Mouse (Mus musculus): ENCODE data around the gene Fam166a. TPM values are rescaled to one million over a fixed set of nuclear protein-coding genes. Genes with fewer than 3 reads are reported as not detected.
A peak's percentile ranks its signal among the peaks of the same experiment; 100 is the strongest.

Fam166a gene
- total RNA-seq (2021): not detected

DNA sequence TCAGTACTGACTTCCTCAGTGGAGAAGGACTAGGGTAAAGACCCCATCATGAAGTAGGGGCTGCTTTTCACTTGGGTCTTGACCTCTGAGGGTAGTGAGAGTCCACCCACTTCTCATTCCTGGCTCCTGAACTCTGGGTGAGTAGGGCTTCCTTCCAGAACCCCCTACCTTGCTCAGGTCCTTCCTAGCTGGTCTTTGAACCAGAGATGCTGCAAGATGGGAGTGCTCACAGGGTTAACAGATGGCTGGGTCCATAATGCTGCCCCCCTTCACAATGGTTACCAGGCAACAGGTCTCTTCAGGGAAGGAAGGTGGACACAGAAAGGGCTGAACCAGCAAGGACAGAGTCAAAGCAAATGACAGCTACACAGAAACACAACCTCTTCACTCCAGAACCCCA lies at the start of gene Fam166a:
Fam166a (plus strand) TSS at position 301 of the 400 bp plus-strand sequence.
- intact Hi-C loops (cut with DNase I): no loop called here
- no peak for DNase-seq (ENCODE audit: extremely low spot score in 1 of 2, low spot score in 2 of 2)

DNA sequence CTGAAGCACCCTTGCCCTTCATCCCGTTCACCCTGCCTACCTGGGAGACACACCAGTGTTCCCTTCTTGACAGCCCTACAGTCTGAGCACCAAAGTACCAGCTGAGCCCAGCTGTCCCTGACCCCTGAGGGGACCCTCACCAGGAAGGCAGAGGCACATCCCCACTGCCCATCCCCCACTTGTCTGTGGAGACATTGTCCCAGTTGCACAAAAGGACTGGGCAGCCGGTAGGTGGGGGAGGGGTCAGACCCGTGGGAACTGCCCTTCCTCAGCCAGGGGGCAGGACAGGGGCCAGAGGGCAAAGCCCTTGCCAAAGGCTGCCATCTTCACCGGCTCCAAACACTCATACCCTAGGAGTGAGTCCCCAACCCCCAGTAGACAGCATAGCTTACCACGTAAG lies 48.8 kb upstream of the Fam166a start:
- DNase-seq (ENCODE audit: extremely low spot score in 1 of 2, low spot score in 2 of 2): peak in 1 of 2 experiments; percentile 66

DNA sequence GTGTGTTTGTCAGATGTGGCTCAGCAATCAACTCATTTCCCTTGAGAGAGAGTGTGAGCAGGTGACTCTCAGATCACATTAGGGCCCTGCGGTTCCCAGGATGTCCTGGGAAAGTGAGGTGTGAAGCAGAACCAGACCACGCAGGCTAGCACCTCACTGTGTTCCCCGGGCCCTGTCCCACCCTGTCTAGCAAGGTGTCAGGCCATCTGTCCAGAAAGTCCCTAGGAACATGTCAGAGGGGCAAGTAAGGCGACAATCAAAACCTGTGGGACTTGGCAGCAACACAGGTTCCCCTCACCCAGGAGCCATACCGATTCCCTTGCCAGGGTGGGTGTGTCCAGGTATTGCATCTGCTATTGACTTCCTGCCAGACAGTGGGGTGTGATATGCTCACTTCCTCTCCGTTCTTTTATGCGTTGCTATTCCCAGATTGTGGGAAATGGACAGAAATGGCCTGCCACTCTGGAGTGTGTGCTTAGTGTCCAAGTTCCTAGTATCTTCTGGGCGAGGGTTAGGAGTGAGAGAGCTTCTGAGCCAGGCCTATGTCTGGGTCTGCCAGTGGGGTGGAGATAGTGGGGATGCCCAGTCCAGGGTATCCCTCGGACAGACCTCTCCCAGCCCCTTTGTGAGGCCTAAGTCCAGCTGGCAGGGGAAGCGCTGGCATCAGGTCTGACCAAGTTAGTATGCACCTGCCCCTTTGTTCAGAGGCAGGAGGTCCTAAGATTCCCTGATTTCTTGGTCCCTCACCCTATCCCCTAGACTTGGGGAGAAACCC lies 48.0 kb upstream of the Fam166a start:
- no peak for DNase-seq (ENCODE audit: extremely low spot score in 1 of 2, low spot score in 2 of 2)
- intact Hi-C loops (cut with DNase I): no loop called here

More for the DNA sequence above, 48.8 kb upstream of the Fam166a start:
- intact Hi-C loops (cut with DNase I): no loop called here

DNA sequence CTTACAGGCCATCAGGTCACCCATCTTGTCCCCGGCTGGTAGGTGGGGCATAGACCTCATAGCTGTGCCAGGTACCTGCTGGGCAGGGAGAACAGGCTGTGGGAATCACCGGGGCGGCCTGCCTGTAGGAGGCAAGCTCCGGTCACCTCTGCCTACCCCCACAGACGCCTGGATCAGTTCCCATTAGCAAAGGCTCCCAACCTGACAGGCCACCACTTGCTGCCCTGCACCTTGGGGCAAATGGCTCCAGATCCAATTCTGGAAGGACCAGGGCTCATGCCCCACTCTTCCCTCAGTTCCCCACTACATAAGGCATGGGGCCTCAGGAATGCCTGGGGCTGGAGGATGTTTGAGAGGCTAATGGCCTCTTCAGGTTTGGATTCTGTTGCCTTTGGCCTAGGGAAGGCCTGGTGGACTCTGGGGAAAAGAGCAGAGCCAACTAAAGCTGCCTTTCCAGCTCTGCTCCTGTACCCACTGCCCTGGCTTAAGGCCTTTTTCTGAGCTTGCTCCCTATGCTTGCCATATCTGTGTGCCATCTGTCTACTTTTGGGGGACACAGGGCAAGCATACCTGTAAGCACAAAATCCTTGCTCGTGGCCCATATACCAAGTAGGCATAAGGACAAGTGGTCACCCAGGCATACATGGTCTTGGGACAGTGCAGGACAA lies 47.3 kb upstream of the Fam166a start:
- no peak for DNase-seq (ENCODE audit: extremely low spot score in 1 of 2, low spot score in 2 of 2)
- intact Hi-C loops (cut with DNase I): no loop called here

DNA sequence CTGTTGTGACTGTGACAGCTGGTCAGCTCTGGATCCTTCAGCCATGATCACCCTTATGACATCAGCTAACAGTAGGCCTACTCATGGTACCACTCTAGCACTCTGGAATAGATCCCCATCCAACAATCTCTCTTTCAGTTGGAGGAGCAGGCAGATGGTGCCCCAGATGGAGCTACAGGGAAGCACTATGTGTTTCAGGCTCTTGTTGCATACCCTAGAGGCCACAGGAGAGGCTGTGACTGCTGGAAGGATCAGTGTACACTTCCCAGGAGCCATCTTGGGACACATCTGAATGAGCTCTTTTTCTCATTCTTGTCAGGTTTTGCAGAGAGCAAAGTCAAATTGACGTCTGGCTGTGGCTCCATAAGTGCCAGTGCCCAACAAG lies 46.8 kb upstream of the Fam166a start:
- no peak for DNase-seq (ENCODE audit: extremely low spot score in 1 of 2, low spot score in 2 of 2)
- intact Hi-C loops (cut with DNase I): no loop called here

DNA sequence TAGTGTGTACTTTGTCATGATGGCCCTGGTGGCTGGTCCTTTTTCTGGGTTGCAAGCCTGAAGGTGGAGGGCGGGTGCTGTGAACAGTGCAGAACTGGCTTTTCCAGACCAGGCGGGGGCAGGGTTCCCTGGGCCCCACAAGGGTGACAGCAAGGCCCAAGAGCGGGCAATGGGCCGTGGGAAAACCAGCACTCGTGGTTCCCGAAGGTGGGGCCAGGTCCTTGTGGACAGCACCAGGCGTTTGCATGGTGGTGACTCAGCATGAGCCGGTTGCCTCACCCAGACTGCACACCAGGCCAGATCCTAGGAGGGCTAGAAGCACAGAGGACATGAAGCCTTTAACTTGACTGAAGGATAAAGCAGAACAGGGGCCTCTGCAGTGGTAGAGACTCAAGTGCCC lies 45.9 kb upstream of the Fam166a start:
- DNase-seq (ENCODE audit: extremely low spot score in 1 of 2, low spot score in 2 of 2): no peak
- intact Hi-C loops (cut with DNase I): no loop called here

DNA sequence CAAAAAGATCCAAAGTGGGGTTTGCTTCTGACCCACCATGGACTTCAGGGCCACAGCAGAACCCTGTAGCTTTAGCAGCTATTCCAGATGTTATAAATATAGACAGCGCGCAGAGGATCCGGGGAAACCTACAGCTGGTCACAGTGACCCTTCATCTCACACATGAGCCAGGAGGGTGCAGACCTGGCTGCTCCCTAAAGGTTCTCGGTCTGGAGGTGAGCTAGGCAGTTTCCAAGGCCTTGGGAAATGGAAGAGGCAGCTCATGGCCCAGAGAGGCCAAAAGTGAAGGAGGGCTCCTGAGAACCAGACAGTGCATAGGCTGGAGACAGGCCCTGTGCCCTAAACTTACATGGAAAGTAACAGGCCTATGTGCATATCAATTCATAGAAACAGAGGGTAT lies 44.7 kb upstream of the Fam166a start:
- intact Hi-C loops (cut with DNase I): no loop called here
- DNase-seq (ENCODE audit: extremely low spot score in 1 of 2, low spot score in 2 of 2): no peak

DNA sequence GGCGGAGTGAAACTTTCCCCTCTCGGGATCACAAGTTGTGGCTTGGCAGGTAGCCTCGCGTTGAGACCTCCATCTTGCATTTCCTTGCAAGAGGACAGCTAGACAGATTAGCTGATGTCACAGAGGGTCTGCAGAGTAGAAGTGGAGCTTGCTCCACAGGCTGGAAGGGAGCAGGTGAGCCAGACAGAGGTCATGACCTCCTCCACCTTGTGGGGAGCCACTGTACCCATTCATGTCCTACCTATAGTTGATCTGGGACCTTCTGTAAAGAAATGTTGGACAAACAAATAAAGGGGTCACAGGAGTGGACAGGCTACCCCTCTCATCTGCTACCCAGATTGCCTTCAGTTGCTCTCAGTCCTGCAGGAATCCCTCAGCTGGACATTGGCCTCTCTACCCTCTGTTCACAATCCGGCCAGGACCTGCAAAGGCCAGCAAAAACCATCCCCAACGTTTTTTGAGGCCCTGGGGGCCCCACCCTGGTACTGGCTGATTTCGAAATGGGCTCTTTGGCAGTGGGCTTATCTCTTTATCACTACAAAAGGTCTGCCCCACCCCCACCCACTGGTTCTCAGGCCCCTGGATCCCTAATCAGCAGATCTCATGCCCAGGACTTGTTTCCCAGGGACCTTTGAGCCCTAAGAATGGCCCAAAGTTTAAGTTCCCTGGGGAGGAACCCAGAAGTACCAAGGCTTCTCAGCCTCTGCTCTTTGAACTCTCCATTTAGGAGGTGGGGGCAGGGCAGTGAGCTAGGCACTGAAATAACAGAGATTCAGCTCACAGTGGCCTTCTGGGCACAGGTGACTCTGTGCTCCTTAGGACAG lies 43.5 kb upstream of the Fam166a start:
- intact Hi-C loops (cut with DNase I): no loop called here
- DNase-seq (ENCODE audit: extremely low spot score in 1 of 2, low spot score in 2 of 2): no peak

DNA sequence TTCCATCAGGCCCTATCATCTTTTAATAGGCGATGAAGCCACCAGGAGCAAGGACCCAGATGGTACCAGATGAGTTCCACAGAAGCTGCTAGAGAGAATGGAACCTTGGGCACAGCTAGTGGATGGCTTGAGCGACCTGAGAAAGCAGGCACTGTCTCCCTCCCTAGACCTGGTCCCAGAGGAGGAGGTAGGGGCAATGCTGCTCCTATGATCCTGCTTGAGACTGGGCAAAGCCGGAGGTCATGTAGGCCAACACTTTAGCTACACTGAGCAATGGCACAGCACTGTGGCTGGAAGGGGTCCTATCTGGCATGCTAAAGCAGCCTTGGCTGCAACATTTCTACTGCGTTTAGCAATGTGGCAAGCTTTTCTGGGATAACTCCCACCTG lies 42.9 kb upstream of the Fam166a start:
- intact Hi-C loops (cut with DNase I): no loop called here
- no peak for DNase-seq (ENCODE audit: extremely low spot score in 1 of 2, low spot score in 2 of 2)

DNA sequence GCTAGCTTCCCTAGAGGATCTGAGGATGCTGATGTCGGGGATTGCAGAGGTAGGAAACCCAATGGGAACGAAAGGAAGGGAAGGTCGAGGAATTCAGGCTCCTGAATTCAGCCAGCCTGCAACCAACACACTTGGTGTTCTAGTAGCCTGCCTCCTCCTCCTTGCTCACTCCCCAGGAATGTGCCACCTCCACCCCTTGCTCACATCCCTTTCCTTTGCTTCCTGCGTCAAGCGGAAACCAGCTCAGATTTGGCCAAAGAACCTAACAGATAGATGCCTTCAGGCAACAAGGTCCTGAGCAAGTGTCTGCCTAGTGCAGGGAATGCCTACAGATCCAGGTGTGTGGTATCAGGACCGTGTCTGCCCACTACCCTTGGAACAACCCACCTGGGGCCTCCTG lies 42.0 kb upstream of the Fam166a start:
- DNase-seq (ENCODE audit: extremely low spot score in 1 of 2, low spot score in 2 of 2): no peak
- intact Hi-C loops (cut with DNase I): no loop called here

DNA sequence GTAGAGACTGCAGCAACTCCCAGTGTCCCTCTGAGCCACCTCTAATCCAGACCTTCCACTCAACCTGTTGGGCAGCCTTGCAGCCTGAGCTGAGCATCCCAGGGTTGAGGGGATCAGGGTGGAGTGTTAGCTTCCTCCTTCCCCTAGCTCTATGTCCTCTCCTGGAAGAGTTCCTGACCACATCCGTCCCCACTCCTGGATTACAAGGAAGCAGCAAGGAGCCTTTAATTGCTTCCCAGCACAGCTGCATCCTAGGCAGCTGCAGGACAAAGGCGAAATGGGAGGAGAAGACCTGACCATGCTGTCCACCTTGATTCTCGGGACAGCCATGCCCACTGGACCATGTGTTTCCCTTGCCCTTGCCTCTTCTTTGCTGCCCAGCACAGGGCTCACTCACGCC lies 41.5 kb upstream of the Fam166a start:
- DNase-seq (ENCODE audit: extremely low spot score in 1 of 2, low spot score in 2 of 2): no peak
- intact Hi-C loops (cut with DNase I): no loop called here

DNA sequence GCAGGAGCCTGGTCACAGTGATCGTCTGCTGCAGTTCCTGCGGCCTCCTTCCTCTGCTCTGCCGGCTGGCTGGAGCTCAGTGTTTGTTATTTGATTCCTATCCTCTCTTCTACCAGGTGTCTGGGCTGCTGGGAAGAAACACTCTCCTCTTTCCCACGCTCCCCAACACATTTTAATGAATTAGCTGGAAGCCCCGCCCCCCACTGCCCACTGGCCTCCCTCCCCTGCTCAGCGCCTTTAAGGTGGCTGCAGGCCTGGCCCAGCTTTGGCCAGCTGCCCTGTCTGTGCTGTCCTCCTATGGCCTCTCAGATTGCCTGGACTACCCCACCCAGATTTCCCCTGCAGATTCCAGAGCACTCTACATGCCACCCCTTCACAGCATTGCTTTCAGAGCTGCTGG lies 40.9 kb upstream of the Fam166a start:
- intact Hi-C loops (cut with DNase I): no loop called here

DNA sequence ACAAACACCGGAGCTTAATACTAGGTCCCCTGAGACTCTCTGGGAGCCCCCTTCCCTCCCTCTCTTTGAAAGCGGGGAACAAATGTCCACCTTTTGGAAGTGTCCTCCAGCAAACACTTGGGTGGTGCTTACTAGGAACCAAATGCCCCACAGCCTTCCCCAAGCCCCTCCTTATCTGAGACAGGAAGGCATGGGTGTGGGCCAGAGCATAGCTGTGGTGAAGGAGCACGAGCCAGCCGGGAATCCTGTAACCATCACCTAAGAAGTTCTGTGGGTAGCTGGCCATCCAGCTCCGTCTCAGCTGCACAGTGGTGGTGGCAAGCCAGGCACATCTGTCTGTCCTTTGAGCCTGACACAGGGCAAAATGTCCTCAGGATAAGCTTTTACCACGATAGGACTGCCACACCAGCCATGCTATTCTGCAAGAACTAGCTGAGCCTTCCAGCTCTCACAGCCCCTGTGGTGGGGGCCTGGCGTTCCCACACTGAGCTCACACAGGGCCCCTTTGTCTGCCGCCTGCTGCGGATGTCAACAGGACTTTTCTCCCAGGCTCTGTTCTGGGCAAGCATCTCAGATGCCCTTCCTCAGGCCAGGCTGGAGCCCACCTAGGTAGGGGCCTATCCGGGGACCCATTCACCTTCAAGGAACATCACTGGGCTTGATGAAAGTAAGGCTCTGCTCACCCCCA lies 40.1 kb upstream of the Fam166a start:
- intact Hi-C loops (cut with DNase I): no loop called here
- peak; percentile 61 to 66 for DNase-seq (ENCODE audit: extremely low spot score in 1 of 2, low spot score in 2 of 2)

More for the DNA sequence above, 40.9 kb upstream of the Fam166a start:
- peak; percentile 59 to 89 for DNase-seq (ENCODE audit: extremely low spot score in 1 of 2, low spot score in 2 of 2)

DNA sequence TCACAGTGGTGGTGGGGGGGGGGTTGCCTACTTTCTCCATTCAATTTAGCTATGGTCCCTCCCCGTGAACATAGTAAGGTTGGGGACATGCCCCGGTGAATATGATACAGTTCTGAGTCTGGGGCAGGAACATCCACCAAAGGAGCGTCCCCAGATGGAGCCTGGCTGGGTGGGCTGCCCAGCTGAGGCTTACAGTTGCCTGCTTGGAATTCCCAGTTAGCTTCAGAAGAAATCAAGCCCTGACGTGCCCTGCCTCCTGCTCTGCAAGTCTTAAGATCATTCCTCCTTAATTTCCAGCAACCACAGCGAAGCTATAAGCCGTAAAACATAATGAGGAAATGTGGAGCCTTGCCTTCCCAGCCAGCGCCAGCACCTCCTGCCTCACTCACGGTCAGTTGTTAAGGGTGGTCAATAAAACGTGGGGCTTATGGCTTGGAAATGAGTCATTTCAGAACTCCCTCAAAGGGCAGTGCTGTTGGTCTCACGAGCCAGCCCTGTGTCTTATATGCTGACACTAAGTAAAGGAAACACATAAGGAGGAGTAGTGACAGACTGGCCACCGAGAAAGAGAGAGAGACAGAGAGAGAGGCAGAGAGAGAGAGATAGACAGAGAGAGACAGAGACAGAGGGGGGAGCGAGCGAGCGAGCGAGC lies 38.9 kb upstream of the Fam166a start:
- DNase-seq (ENCODE audit: extremely low spot score in 1 of 2, low spot score in 2 of 2): no peak
- intact Hi-C loops (cut with DNase I): no loop called here

DNA sequence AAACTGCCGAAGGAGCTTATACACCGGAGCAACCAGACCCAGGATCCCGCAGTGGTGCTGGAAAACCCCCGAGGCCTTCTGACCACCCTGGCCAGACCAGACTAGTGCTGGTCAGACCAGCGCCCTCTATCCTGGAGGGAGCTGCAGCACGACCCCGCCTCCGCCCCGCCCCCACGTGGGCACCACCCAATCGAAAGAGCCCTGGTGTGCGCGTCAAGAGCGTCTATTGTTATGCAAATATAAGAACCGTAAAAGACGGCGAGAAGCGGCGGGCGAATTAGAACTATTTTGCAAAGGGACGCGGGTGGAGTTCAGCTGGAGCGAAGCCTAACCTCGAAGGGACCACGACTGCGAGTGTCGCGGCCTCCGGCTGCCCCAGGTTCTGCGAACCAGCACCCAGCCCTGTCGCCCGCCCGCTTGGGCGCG lies 38.1 kb upstream of the Fam166a start, which contains the start of gene Nrarp:
Nrarp (plus strand) TSS at position 281 of the 426 bp plus-strand sequence.
- DNase-seq (ENCODE audit: extremely low spot score in 1 of 2, low spot score in 2 of 2): peak; percentile 95 to 98
- intact Hi-C loops (cut with DNase I): no loop called here

DNA sequence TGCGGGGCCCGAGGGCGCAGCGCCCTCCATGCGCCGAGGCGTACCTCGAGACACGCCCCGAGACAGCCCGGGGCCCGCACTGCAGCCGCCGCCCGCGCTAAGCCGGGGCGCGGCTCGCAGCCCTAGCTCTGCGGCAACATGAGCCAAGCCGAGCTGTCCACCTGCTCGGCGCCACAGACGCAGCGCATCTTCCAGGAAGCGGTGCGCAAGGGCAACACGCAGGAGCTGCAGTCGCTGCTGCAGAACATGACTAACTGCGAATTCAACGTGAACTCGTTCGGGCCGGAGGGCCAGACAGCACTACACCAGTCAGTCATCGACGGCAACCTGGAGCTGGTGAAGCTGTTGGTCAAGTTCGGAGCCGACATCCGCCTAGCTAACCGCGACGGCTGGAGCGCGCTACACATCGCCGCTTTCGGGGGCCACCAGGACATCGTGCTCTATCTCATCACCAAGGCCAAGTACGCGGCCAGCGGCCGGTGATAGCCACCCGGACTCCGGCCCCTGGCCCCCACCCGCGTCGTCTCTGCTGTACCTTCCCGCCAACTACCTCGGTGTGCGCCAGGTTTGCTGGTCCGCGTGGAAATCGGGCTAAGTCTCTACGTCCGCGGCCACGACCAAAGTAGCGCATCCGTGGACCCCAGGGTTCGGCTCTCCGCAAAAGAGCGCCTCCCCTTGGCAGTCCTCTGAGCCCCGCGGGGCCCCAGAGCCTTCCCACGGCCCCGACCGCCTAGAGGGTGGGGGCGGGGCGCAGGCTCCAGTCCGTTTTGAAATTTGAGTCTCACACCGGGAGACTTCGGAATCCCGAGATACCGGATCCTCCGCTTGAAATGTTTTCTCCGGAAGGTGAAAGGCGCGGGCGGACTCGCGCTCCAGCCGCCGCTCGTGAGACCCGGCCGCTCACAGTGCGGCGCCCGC lies 37.3 kb upstream of the Fam166a start:
- peak; percentile 34 to 83 for DNase-seq (ENCODE audit: extremely low spot score in 1 of 2, low spot score in 2 of 2)
- intact Hi-C loops (cut with DNase I): no loop called here

DNA sequence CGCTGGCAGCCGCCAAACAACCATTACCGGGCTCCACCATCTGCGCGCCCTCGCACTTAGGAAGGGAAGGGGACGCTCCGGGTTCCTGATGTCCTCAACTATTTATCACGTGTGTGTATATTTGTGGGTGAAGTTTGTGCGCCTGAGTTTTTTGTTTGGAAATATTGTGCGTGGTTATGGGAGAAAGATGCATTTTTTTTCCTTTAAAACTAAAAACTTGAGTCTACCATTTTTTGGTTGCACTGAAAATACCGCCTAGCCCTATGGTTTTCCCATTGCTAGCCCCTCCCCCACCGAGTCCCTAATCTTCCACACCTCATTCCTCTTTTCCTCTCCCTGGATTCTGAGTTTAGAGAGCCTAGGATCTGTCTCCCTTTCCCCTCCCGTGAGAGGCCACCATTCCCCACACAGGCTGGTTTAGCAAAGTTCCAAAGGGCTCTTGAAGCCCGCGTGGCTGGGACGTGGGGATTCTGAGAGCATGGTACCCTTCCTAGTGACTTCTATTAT lies 36.6 kb upstream of the Fam166a start:
- intact Hi-C loops (cut with DNase I): no loop called here
- DNase-seq (ENCODE audit: extremely low spot score in 1 of 2, low spot score in 2 of 2): no peak

Measured in left cerebral cortex, postnatal 10 days (tissue).